Mouse (Mus musculus) spleen, embryonic (tissue): ENCODE data around the gene Mark3.

Source experiments
- CTCF ChIA-PET: fragments of 350-600 bp; sonication (Branson Sonifier 250); formaldehyde crosslinking; loops from one replicate; lab custom pipeline; 2022; lab: Charles Lee

Mark3 gene

DNA sequence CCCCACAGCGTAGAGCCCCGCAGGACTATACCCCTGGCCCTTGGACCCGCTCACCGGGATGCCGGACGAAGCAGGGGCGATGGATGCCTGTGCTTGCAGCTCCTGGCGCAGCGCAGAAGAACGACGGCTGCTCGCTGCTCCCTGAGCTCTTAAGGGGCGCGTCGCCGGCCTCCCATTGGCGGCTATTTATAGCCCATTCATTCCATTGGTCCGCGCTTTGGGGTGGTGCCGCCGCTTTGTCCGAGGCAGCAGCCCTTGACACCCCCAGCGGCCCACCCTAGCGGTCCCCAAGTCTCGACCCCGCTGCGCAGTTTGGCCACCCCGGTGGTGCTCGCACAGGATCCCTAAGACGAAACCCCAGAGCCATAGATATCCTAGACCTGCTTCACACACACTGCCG lies 97.9 kb downstream of the Mark3 start, which contains the start of gene Ckb:
Gene Ckb, minus strand, starts transcription at position 163 of the 400 bp plus-strand sequence.
- CTCF ChIA-PET = interaction anchor here (0.6 to 0.8 kb wide), 2 partner anchors 15 to 147 kb away, joined by 3 to 7 read pairs; no protein-coding TSS in a partner anchor

DNA sequence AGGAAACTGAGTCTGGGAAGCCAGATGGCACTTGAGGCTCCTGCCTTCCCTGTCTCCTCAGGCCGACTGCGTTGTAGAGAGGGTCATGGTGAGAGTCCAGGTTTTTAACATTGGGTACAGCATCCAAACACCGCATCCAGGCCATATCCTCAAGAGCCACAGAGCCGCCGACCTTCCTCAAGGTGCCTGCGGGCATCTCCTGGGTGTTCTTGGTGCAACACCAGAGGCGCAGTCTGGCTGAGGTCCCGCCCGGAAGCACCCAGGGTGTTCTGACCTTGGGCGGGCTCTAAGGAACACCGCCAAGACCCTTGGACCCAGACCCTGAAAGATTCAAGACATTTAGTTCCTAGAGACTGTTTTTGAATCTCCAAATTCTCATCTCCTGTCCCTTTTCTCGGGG lies 98.3 kb downstream of the Mark3 start:
- CTCF ChIA-PET = interaction anchor here (0.6 to 0.8 kb wide), 2 partner anchors 15 to 147 kb away, joined by 3 to 7 read pairs; no protein-coding TSS in a partner anchor

DNA sequence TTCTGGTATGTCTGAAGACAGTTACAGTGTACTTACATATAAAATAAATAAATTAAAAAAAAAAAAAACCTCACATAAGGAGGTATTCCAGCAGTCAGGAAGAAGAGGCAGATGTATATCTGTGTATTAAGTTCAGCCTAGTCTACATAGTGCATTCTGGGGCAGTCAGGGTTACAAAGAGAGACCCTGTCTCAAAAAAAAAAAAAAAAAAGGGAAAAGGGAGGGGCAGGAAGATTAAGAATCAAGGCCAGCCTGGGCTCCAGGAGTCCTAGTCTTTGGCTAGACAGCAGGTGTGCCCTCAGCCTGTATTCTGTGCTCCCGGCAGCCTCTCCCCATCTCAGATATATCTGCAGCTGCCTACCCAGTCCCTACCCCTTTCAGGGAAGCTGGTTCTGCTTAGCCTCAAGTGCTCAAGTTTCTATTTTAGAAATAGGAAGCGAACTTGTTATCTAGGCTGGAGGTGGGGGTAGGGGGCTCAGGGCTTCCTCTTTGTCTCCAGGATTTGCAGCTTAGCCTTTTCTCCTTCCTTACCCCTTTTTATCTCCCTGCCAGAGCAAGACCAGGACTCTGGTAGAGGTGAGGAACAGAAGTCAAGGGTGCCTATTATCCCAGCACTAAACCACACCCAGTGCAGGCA lies 100.6 kb downstream of the Mark3 start:
- CTCF ChIA-PET = interaction anchor here (1.0 kb wide), 1 partner anchor 22 kb away, joined by 4 read pairs; no protein-coding TSS in a partner anchor

DNA sequence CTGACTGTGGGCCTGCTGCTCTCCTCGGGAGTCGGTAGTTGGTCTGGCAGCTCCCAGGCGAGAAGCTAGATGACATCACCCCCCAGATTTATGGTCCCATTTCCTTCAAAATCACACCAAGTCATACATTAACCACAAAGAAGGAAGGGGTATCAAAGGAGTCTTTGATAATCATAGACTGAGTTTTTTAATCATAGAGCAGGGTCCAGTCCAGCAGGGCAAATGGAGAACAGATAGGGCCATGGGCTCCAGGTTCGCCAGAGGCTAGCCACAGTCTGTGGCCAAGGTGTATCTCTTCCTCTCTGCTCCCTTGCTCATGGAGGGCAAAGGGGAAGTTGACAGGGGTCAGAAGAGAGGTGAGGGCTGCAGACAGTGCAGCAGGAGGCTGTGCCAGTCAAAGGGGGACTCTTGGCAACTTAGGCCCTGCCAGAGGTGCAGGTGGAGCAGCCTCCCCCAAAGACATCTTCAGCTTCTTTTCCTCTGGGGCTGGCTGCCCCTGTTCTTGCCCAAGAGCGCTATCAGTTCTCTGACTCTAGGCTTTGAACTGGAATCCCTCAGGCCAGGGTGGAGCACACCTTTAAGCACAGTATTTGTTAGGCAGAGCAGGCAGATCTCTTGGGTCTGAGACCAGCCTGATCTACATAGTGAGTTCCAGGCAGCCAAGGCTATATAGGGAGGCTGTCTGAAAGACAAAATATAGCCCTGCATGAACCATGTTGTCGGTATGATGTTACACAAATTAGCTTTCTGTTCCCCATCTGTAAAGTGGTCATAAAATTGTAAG lies 101.7 kb downstream of the Mark3 start:
- CTCF ChIA-PET = interaction anchor here (1.1 kb wide), 1 partner anchor 19 kb away, joined by 3 read pairs; no protein-coding TSS in a partner anchor

DNA sequence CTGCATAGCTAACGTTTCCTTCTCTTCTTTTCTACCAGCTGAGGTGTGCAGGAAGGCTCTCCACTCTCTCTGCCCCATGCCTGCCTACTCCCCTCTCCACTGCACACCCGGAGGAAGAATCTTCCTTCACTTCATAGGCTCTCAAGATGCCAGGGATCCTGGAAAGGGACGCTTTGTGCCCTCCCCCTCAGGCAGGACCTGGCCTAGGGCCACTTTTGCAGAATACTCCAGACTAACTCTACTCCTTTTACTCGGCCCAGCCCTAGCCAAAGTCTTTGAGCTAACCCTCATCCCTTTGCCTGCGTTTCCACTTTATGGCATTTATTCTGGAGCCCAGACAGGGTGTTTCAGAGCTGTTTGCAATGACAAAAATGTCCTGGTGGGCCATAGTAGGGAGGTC lies 103.1 kb downstream of the Mark3 start:
- CTCF ChIA-PET = interaction anchor here (1.0 kb wide), 1 partner anchor 19 kb away, joined by 4 read pairs; no protein-coding TSS in a partner anchor

DNA sequence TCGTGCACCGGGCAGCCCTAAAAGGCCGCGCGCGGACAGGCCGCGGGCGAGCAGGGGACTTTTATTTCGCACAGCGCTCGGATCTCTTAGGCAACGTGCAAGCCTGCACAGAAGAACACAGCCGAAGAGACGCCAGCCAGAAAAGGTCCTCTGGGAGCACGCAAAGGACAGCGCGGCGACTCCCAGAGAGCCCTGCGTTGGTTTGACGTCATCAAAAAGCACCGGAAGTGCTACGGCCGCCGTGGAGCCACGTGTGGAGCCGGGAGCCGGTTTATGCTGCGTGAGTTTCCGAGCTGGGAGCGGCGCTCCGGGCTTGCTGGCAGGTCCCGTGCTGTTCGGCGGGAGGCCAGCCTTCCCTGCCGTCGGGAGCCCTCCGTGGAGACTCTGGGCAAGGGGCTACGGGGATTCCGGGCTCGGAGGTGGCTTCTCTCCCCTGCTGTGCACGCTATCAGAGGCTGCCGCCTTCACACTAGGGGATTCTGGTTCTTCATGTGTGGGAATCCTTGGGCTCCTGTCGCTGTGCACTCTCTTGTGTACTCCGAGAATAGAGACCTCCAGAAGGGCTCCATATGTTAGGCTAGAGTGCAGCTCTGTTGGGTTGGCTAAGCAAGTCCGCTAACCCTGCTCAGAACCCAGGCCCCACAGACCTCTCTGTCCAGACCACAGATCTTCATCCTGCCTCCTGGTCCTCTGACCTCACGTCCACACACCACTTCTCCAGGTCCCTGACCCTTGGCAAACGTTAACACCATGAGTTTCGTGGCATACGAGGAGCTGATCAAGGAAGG lies 103.8 kb downstream of the Mark3 start, which contains the start of gene Trmt61a:
Gene Trmt61a, plus strand, starts transcription at position 224 of the 788 bp plus-strand sequence.
- CTCF ChIA-PET = interaction anchor here (1.0 kb wide), 1 partner anchor 19 kb away, joined by 4 read pairs; no protein-coding TSS in a partner anchor

DNA sequence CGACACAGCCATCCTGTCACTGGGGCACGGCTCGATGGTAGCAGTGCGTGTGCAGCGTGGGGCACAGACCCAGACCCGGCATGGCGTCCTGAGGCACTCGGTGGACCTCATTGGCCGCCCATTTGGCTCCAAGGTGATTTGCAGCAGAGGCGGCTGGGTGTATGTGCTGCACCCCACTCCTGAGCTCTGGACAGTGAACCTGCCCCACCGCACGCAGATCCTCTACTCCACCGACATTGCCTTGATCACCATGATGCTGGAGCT lies 104.3 kb downstream of the Mark3 start:
- CTCF ChIA-PET = interaction anchor here (0.5 to 1.0 kb wide), 2 partner anchors 18 to 53 kb away, joined by 4 to 5 read pairs; no protein-coding TSS in a partner anchor

DNA sequence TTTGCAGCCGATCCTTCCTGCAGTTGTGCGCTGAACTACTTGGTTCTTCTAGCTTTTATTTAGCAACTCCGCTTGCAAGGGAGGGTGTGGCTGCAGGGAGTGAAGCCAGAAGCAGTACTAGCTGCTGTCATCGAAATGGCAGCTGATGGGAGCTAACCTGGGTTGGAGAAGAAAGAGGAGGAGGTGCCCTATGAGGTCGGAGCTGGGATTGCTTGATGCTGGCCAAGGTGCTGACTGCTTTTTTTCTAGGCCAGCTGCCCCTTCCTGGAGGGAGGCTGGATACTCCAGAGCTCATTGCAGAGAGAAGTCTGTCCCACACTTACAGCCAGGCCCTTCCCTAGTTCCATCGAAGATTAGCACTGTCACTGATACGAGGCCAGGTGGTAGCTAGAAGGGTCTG lies 104.7 kb downstream of the Mark3 start:
- CTCF ChIA-PET = interaction anchor here (0.5 kb wide), 1 partner anchor 53 kb away, joined by 5 read pairs; no protein-coding TSS in a partner anchor

DNA sequence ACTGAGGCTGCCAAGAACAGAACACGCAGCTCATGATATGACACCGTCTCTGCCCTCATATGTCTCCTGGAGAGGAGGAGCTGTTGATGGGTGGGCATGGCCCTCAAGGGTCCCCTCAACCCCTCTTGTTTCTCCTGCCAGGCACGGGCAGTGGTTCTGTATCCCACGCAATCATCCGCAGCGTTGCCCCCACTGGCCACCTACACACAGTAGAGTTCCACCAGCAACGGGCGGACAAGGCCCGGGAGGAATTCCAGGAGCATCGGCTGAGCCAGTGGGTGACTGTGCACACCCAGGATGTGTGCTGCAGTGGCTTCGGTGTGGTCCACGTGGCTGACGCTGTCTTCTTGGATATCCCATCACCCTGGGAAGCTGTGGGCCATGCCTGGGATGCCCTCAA lies 106.3 kb downstream of the Mark3 start:
- CTCF ChIA-PET = no interaction called here

DNA sequence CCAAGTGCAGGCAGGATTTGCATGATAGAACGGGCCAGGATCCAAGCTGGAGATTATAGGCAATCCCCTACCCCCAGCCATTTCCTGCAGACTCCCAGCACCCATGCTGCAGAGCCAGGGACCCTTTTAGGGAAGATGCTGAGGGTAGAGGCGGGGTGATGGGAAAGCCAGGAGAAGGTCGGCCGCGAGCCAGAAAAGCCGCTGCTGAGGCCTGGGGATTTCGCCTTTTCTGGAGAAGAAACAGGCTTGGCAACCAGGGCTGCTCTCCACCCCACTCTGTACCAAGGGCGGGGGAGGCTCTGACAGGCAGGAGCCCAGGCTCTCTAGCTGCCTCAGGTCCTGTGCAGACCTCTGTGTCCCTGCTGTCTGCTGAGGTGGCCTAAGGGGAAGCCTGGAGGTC lies 107.0 kb downstream of the Mark3 start:
- CTCF ChIA-PET = no interaction called here

DNA sequence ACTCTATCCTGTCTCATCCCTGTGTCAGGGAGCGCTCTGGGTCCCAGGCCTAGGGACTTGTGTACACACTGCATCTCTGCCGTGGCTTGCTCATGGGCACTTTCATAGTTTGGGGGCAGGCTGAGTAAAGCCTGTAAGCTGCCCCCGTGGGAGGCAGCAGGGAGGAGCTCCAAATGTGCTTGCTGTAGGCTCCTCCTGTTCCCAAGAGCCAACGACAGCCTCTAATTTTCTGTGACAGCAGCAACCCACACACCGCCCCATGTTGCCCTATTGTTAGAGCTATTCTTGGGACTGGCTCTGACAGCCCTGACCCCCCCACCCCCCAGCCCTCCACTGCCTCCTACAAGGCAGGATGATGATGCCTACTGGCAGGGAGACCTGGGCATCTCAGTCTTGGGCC lies 107.7 kb downstream of the Mark3 start:
- CTCF ChIA-PET = interaction anchor here (0.5 kb wide), 1 partner anchor 77 kb away, joined by 3 read pairs; the partner anchor contains the start of gene Klc1

DNA sequence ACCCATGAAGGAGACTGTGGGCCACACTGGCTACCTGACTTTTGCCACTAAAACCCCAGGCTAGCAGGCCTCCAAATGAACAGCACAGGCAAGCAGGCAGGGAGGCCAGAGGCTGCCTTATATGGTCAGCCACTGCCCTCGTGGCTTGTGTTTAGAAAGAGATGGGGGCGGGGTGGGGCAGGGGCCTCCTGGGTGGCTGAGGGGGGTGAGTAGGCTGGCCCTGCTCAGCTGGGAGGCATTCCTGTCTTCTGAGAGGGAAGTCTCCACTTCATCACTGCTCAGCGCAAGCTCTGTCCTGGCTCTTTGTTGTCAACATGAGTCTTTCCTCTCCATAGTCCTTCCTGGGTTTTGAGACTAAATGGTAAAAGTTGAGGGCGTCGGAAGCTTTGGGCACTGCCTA lies 108.5 kb downstream of the Mark3 start:
- CTCF ChIA-PET = no interaction called here

DNA sequence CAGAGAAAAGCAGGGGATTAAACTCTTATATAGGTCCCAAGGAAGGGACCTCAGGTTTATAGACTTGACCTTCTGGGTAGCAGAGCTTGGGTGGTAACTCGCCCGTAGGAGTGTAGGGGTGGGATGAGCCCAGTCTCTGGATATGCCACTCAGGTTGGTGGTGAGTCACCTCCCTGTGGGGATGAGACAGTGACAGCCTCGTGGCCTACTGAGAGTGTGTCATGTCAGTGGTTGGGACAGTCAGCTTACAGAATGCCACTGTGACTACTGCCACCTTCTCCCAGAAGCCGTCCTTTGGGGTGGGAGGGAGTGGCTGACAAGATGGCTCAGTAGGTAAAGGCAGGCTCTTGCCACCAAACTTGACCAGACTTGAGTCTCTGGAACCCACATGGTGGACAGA lies 112.1 kb downstream of the Mark3 start:
- CTCF ChIA-PET = no interaction called here

DNA sequence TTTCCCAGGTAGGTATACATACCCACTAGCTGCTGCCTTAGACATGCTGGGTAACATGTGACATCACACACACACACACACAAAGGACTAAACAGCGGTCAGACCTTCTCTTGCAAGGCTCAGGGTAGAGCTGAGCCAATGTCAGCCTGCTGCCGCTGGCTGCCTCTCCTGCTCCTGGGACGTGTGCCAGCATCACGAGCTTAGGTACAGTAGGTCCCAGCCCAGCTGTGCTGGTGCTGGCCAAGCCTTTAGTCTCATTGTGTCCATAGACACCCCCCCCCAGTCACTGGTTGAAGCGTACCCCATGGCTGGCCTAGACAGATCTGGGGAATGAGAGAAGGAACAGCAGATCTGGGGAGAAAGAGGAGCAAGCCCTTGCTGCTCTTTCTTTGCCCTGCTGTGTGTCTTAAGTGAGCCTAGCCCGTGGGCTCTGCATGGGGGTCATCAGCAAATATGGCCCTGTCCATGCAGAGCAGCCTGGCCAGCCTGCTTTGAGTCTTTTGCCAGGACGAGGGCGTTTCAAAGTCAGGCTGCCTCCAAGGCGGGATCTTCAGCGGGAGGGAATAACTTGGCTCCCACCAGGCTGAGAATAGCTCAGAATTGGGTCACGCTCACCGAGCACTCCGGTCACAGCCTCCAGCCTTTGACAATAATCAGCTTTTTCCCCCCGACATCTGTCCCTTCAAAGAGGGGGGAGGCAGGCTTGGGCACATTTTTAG lies 113.2 kb downstream of the Mark3 start:
- CTCF ChIA-PET = no interaction called here

DNA sequence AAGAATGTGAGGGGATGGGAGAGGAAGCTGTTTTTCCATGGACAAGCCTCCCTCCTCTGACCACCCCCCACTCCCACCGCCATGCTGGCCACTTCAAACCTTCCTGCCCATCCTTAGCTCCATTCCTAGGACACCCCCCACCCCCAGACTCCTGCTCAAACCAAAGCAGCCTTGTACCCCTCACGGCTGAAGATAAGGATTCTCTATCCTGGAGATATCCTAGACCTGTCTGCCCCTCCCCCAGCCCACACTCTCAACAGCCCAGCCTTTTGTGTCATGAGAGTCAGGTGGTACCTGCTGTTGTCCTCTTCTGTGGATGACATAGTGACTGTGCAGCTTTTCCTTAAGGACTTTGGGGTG lies 113.7 kb downstream of the Mark3 start:
- CTCF ChIA-PET = no interaction called here

DNA sequence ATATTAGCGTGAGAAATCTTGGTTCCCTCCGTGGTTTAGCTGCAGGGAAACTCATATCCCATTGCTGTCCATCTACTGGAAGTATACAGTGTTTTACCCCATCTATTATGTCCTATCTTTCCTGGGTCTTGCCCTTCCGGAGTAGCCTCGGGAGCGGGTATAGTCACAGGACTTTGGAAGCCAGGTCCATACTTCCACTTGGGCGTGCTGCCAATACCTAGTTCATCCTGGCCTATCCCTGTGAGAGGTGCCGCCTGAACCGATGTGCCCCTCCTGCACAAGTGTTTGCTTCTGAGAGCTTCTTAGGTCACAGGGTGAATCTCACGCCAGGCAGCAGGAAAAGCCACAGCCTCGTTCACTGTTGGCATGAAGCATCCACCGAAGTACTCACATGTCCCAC lies 115.1 kb downstream of the Mark3 start:
- CTCF ChIA-PET = no interaction called here

DNA sequence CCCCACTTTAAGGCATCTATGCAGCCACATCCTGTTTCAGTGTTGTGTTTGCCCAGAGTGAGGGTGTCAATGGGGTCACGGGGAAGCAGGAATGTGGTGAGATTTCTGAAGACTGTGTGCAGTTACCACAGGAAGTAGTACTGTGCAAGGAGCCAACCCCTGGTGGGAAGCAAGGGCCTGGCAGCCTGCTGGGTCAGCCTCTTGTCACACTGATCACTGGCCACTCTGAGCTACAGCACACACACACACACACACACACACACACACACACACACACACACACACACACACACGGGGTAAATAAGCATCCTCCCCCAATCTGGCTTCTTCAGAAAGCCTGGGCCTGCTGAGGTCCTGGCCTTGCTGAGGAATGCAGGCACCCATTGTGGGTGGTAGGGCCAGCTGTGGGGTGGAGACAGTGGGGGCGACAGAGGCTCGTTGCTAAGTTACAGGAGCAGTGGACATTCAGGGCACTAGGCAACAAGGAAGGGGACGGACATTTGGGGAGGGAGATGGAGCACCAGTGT lies 117.1 kb downstream of the Mark3 start:
- CTCF ChIA-PET = interaction anchor here (0.7 kb wide), 1 partner anchor 1159 kb away, joined by 3 read pairs; no protein-coding TSS in a partner anchor

DNA sequence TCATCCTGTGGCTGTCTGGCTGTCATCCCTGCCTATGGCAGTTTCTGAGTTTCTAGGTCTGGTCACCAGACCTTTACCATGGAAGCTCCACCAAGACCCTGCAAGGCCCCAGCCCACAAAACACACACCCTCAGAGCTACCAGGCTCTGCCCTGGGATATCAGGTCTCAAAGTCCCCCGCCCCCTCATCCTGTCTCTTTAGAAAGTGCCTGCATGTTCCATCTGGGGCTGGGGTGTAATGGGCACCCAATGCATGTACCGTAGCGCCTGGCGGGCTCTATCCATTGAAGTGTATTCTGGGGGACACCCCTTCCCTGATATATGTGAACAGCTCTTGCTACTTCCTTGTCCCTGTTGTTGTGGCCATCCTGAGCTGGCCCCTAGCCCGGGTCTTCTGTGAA lies 118.6 kb downstream of the Mark3 start:
- CTCF ChIA-PET = no interaction called here

DNA sequence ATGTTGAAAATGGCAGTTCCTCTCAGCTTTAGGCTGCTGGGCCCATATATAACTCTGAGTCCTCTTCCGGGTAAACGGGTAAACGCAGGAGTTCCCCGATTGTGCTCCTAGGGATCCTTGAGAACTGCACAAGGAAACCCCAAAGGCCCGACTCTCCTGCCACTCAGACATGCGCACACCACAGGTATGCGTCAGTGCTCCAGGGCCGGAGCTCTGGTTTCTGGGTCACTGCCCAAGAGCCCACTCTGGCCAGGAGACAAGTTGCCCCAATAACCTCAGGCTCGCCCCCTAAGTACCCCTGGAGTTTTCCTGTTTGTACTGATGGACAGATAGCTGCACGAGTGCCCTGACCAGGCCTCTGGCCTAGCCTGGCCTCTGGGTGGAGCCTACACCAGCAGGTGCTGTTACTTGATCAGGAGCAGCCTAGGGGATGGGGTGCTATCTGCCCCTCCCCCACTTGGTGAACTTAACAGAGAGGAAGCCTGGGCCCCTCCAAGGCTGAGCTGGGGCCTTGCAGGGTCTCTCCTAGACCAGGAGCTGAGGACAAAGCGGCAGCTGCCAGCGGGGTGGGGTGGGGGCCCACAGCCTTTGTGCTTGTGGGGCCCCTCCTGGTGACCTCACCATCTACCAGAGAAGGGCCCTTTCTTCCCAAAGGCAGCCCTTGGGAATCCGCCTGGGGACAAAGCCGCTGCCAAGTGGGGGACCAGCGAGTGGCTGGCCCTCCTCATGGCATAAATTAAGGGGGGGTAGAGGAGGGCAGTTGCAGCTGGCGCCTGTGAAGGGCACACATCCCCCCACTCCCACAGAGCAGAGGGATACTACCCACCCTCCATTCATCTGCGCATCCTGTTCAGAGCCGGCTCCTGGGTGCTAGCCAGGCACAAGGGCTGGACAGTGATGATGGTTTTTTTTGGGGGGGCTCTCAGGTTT lies 119.3 kb downstream of the Mark3 start:
- CTCF ChIA-PET = no interaction called here
